Mouse (Mus musculus) lung, adult 2 months (tissue): Measurements from ENCODE around the gene Mapkapk3.
"Not testable (repeated sequence)": the region's sequence is repeated elsewhere in the genome, so short reads cannot be mapped to it uniquely, and the experiment has no call there.

Experiments used
- CTCF ChIP-seq: fragments of 200-500 bp; IDR thresholded peaks from 2 replicates; pipeline ENCODE4 v1.5.1; 2011; ENCODE audit warnings: mild to moderate bottlenecking, low read length, control low read depth; ENCODE audit not compliant: insufficient read depth
- POLR2A ChIP-seq: fragments of 200-500 bp; IDR thresholded peaks from 2 replicates; pipeline ENCODE4 v1.6.1; 2011; ENCODE audit warnings: low read depth, mild to moderate bottlenecking, control low read depth, low read length, borderline replicate concordance; ENCODE audit errors: extremely low read depth

- TF ChIP-seq CTCF, POLR2A: not testable (repeated sequence)
Measured at GRCm38 (mm10) chr9:107306673-107307072, 17.0 kb upstream of the Mapkapk3 start.
